Mouse (Mus musculus): ENCODE results near the gene Gm9945. TPM values are rescaled to one million over a fixed set of nuclear protein-coding genes. Genes with fewer than 3 reads are reported as not detected.
A peak's percentile ranks its signal among the peaks of the same experiment; 100 is the strongest.

The Gm9945 gene
- polyA plus RNA-seq, 1 experiment from 2014 or later: not detected

DNA sequence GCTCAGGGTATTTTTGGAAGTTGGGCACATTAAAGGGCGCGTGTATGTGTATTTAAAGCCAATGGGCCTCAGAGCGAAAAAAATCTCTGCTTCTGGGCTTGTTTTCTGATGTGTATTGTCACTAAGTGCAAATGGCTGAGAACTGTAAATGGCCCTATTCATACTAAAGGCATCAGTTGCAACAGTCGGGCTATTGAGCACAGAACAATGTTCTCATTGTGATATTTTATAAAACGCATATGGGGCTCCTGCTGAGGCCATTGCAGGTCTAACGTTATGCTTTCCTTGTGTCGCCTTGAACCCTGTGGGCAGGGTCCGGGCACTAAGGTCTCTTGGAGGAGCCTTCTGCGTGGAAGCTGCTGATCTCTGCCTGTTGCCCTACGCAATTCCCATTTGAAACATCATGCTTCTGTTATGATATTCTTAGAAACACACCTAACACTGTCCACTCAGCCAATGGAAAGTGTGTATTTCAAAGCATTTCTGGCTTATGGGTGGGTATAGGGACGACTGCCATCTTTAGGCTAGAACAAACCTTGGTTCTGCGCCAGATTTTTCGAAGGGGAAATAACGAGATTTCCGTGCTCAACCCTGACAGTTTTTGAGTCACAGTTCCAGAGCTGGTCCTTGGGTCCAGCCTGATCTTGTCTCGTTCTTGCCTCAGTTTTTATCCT is 10.5 kb upstream of the Gm9945 start:
- peak overlapping the region; percentile 41 for H3K4me2 ChIP-seq (replicated peaks; ENCODE audit: low read depth, low read length)

DNA sequence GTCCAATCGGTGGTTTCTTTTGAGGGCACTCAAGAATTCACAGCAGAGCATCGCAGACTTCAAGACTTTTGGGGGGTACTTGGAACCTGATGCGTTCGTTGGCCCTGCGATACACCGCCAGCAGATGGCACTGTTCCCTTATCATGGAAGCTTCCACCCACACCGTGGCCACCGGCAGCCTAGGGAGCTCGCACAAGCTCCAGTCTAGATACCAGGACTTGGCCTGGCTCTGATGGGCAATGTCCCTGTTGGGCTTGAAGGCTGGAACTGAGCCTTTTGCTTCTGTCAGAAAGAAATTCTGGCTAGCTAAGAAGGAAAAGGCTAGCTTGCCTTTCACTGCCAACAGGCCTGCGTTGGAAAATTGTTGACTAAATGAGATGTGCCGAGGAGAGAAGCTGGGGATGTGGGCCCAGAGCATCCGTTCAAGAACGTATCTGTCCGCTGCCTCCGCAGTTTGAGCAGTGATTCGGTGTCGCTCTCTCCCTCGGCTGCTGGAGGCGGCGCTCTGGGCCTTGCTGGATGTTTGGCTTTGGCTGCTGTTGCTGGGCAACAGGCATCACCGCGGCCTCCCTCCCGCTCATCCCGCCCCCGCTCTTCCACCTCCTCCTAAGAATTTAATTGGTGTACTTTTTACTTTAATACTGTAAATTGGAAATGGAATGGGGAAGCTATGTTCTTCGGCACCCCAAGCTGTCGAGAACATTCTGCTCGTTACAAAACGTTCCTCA is 9.8 kb upstream of the Gm9945 start, which contains the start of gene Gm9837:
TSS of gene Gm9837 (minus strand) at position 512 of the 728 bp plus-strand sequence.
- no peak within 1 kb of the TSS for H3K27ac ChIP-seq (ENCODE audit: low read depth, low read length)
- H3K9ac ChIP-seq (ENCODE audit: low read depth, low read length): peak within 1 kb of the TSS; percentile 31; the same call in 1 of the 2 replicates
- peak within 1 kb of the TSS; percentile 12; the same call in 1 of the 2 replicates for H3K4me3 ChIP-seq (ENCODE audit: low read length)
- H3K9me3 ChIP-seq (ENCODE audit: control insufficient read depth, low read length): no peaks in the 10 kb centered on the region
- H3K4me2 ChIP-seq (replicated peaks; ENCODE audit: low read depth, low read length): peak within 1 kb of the TSS; percentile 41
- H3K4me1 ChIP-seq (ENCODE audit: control insufficient read depth, insufficient read depth, low read length): peaks cover 5% of the 10 kb centered on the region; the same call in 1 of the 2 replicates
- 5% methylated on average over 29 of the region's 29 CpGs for WGBS
- H3K36me3 ChIP-seq (ENCODE audit: control insufficient read depth, insufficient read depth, low read length): no peaks in the 10 kb centered on the region
- ATAC-seq (ENCODE audit: low FRiP score, low TSS enrichment): no peak; the same call in 1 of the 2 replicates
- peaks cover 37% of the 10 kb centered on the region for H3K27me3 ChIP-seq (ENCODE audit: control insufficient read depth, insufficient read depth, low read length)

More for the DNA sequence above, 10.5 kb upstream of the Gm9945 start:
- Histone ChIP-seq H3K4me1 (ENCODE audit: control insufficient read depth, insufficient read depth, low read length) (peaks cover 5% of the 10 kb centered on the region; the same call in 1 of the 2 replicates), H3K27ac (ENCODE audit: low read depth, low read length) (no peak overlapping the region), H3K36me3 (ENCODE audit: control insufficient read depth, insufficient read depth, low read length) (no peaks in the 10 kb centered on the region), H3K27me3 (ENCODE audit: control insufficient read depth, insufficient read depth, low read length) (peaks cover 44% of the 10 kb centered on the region), H3K9me3 (ENCODE audit: control insufficient read depth, low read length) (no peaks in the 10 kb centered on the region), H3K9ac (ENCODE audit: low read depth, low read length) (peak overlapping the region; percentile 31; the same call in 1 of the 2 replicates), H3K4me3 (ENCODE audit: low read length) (no peak overlapping the region)
- ATAC-seq (ENCODE audit: low FRiP score, low TSS enrichment): no peak
- 43% methylated on average over 16 of the region's 16 CpGs for WGBS

DNA sequence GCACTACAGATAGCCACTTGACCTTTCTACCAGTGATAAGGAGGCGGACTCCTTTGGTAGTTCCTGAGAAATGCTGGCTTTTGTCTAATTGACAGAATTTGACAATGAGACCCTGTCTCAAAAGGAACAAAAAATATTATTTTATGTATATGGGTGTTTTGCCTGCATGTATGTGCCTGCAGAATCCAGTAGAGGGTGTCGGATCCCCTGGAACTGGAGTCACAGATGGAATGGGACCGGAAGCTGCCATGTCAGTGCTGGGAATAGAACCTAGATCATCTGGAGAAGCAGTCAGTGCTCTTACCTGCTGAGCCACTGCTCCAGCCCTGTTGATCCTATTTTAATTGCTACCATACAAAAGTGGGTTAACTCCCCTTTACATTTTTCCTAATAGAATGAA is 7.3 kb upstream of the Gm9945 start:
- 83% methylated on average over 3 of the region's 3 CpGs for WGBS
- ATAC-seq (ENCODE audit: low FRiP score, low TSS enrichment): no peak
- Histone ChIP-seq H3K4me1 (ENCODE audit: control insufficient read depth, insufficient read depth, low read length) (peaks cover 5% of the 10 kb centered on the region; the same call in 1 of the 2 replicates), H3K4me2 (replicated peaks; ENCODE audit: low read depth, low read length) (no peak overlapping the region), H3K27me3 (ENCODE audit: control insufficient read depth, insufficient read depth, low read length) (peaks cover 24% of the 10 kb centered on the region), H3K9me3 (ENCODE audit: control insufficient read depth, low read length) (no peaks in the 10 kb centered on the region), H3K9ac (ENCODE audit: low read depth, low read length) (no peak overlapping the region), H3K27ac (ENCODE audit: low read depth, low read length) (no peak overlapping the region), H3K4me3 (ENCODE audit: low read length) (no peak overlapping the region), H3K36me3 (ENCODE audit: control insufficient read depth, insufficient read depth, low read length) (no peaks in the 10 kb centered on the region)

GRCm38 (mm10) chr11:53475620-53476019 is 4.3 kb upstream of the Gm9945 start:
- no peak overlapping the region for H3K4me2 ChIP-seq (replicated peaks; ENCODE audit: low read depth, low read length)
- peaks cover 48% of the 10 kb centered on the region for H3K27me3 ChIP-seq (ENCODE audit: control insufficient read depth, insufficient read depth, low read length)
- H3K4me1 ChIP-seq (ENCODE audit: control insufficient read depth, insufficient read depth, low read length): peaks cover 13% of the 10 kb centered on the region; the same call in 1 of the 2 replicates
- no peak overlapping the region for H3K27ac ChIP-seq (ENCODE audit: low read depth, low read length)
- H3K36me3 ChIP-seq (ENCODE audit: control insufficient read depth, insufficient read depth, low read length): no peaks in the 10 kb centered on the region
- H3K9me3 ChIP-seq (ENCODE audit: control insufficient read depth, low read length): peaks cover 5% of the 10 kb centered on the region; the same call in 1 of the 2 replicates
- WGBS: 32% methylated on average over 8 of the region's 8 CpGs
- H3K4me3 ChIP-seq (ENCODE audit: low read length): no peak overlapping the region
- H3K9ac ChIP-seq (ENCODE audit: low read depth, low read length): no peak overlapping the region
- no peak for ATAC-seq (ENCODE audit: low FRiP score, low TSS enrichment)

DNA sequence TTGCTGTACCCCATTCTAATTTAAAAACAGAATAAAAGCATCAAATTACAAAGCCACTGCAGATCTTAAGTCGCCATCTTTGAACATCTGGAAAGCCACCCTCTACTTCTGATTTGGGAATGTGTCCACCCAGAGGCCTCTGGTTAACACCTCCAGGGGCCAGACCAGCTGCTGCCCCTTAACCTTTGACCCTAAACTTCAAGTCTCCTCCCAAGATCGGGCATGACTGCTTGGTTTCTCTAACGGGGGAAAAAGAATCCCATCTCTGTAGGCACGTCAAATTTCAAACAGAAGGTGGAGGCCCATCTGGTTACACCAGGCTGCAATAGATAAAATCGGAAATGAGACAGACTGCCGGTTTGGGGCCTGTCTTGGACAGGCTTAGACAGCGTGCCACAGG is 2.1 kb upstream of the Gm9945 start:
- 30% methylated on average over 7 of the region's 7 CpGs for WGBS
- H3K27me3 ChIP-seq (ENCODE audit: control insufficient read depth, insufficient read depth, low read length): peaks cover 50% of the 10 kb centered on the region

DNA sequence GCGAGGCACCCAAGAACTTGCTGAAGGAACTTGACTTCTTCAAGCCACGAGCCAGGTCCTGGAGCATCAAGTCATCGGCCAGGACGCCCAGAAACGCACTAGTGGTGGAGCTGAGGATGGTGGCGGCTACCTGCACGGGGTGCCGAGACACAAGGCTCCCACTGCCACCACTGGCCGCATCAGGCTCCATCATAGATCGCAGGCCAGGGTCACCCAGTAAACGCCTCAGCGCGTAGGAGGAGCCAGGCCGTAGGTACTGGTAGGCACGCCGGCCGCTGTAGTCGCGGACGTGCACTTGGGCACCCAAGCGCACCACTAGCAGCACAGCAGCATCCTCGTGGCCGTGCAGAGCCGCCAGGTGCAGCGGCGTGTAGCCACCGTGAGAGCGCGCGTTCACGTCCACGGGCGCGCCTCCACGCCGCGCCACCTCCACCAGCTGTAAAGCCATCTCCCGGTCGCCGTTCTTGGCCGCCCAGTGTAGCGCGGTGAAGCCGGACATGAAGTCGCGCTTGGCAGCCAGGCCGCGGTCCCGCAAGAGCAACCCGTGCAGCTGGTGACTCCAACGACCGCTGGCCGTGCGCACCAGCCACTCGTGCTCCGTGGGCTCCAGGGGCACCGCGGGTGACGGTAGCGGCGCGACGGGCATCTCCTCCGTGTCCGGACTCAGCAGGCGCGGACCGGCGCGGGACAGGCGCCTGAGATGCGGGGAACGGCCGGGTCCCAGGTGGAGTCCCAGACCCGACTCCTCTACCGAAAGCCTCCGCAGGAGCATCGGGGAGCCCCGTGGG is 1.4 kb upstream of the Gm9945 start:
- Histone ChIP-seq H3K27me3 (ENCODE audit: control insufficient read depth, insufficient read depth, low read length) (peaks cover 48% of the 10 kb centered on the region), H3K4me3 (ENCODE audit: low read length) (peak overlapping the region; percentile 42), H3K4me1 (ENCODE audit: control insufficient read depth, insufficient read depth, low read length) (peaks cover 9% of the 10 kb centered on the region; the same call in 1 of the 2 replicates), H3K9ac (ENCODE audit: low read depth, low read length) (peak overlapping the region; percentile 50), H3K36me3 (ENCODE audit: control insufficient read depth, insufficient read depth, low read length) (no peaks in the 10 kb centered on the region), H3K4me2 (replicated peaks; ENCODE audit: low read depth, low read length) (peak overlapping the region; percentile 67), H3K9me3 (ENCODE audit: control insufficient read depth, low read length) (peaks cover 5% of the 10 kb centered on the region; the same call in 1 of the 2 replicates), H3K27ac (ENCODE audit: low read depth, low read length) (no peak overlapping the region)
- WGBS: 5% methylated on average over 79 of the region's 79 CpGs
- peak; percentile 71 for ATAC-seq (ENCODE audit: low FRiP score, low TSS enrichment)

More for the DNA sequence above, 2.1 kb upstream of the Gm9945 start:
- H3K27ac ChIP-seq (ENCODE audit: low read depth, low read length): no peak overlapping the region
- peaks cover 5% of the 10 kb centered on the region; the same call in 1 of the 2 replicates for H3K9me3 ChIP-seq (ENCODE audit: control insufficient read depth, low read length)
- no peak for ATAC-seq (ENCODE audit: low FRiP score, low TSS enrichment)
- H3K9ac ChIP-seq (ENCODE audit: low read depth, low read length): no peak overlapping the region
- H3K36me3 ChIP-seq (ENCODE audit: control insufficient read depth, insufficient read depth, low read length): no peaks in the 10 kb centered on the region
- no peak overlapping the region for H3K4me2 ChIP-seq (replicated peaks; ENCODE audit: low read depth, low read length)
- H3K4me1 ChIP-seq (ENCODE audit: control insufficient read depth, insufficient read depth, low read length): peaks cover 9% of the 10 kb centered on the region; the same call in 1 of the 2 replicates
- no peak overlapping the region for H3K4me3 ChIP-seq (ENCODE audit: low read length)

DNA sequence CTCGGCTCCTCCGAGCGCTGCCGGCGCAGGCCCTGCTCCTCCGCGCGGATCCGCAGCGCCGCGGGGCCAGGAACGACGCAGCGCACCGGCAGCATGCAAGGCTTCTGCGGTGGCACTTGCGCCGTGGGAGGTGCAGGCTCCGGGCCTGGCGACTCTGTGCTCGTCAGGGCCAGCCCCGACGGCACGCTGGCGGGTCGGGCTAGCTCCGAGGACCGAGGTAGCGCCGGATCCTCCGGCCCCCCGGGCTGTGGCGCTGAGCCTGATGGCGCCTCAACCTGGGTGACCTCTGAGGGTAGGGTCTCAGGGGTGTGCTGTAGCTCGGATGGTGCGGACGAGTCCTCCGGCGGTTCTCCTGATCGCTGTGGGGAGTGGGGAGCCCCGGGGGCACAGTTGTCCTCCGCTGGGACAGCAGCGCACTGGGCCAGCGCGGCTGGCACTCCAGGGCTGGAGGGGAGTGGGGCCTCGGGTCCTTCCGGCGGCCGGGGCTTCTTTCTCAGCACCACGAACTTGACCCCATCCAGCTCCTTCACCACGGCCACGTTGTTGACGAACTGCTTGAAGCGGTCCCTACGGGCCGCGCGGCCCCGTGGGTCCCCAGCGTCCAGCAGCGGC is 689 bp upstream of the Gm9945 start:
- Histone ChIP-seq H3K9ac (ENCODE audit: low read depth, low read length) (peak overlapping the region; percentile 50), H3K9me3 (ENCODE audit: control insufficient read depth, low read length) (peaks cover 5% of the 10 kb centered on the region; the same call in 1 of the 2 replicates), H3K4me3 (ENCODE audit: low read length) (peak overlapping the region; percentile 42), H3K4me1 (ENCODE audit: control insufficient read depth, insufficient read depth, low read length) (peaks cover 9% of the 10 kb centered on the region; the same call in 1 of the 2 replicates), H3K4me2 (replicated peaks; ENCODE audit: low read depth, low read length) (peak overlapping the region; percentile 67), H3K27ac (ENCODE audit: low read depth, low read length) (no peak overlapping the region), H3K36me3 (ENCODE audit: control insufficient read depth, insufficient read depth, low read length) (no peaks in the 10 kb centered on the region), H3K27me3 (ENCODE audit: control insufficient read depth, insufficient read depth, low read length) (peaks cover 47% of the 10 kb centered on the region)
- WGBS: 2% methylated on average over 43 of the region's 62 CpGs
- peak; percentile 37; the same call in 1 of the 2 replicates for ATAC-seq (ENCODE audit: low FRiP score, low TSS enrichment)

GRCm38 (mm10) chr11:53481088-53481730 is 1.2 kb downstream of the Gm9945 start:
- Histone ChIP-seq H3K4me2 (replicated peaks; ENCODE audit: low read depth, low read length) (no peak overlapping the region), H3K9ac (ENCODE audit: low read depth, low read length) (no peak overlapping the region), H3K27me3 (ENCODE audit: control insufficient read depth, insufficient read depth, low read length) (peaks cover 47% of the 10 kb centered on the region), H3K9me3 (ENCODE audit: control insufficient read depth, low read length) (peaks cover 5% of the 10 kb centered on the region; the same call in 1 of the 2 replicates), H3K27ac (ENCODE audit: low read depth, low read length) (no peak overlapping the region), H3K4me1 (ENCODE audit: control insufficient read depth, insufficient read depth, low read length) (peaks cover 9% of the 10 kb centered on the region; the same call in 1 of the 2 replicates), H3K36me3 (ENCODE audit: control insufficient read depth, insufficient read depth, low read length) (no peaks in the 10 kb centered on the region), H3K4me3 (ENCODE audit: low read length) (no peak overlapping the region)
- WGBS: 78% methylated on average over 4 of the region's 4 CpGs
- no peak for ATAC-seq (ENCODE audit: low FRiP score, low TSS enrichment)

Data from kidney, embryonic 14.5 days (tissue).